Mouse (Mus musculus) lung, postnatal 0 days (tissue): Measurements from ENCODE around the gene Fam83d.

Experiments
- CTCF ChIP-seq: IDR thresholded peaks from 2 replicates; pipeline ENCODE4 v1.5.1; 2016; ENCODE audit warnings: antibody characterized with exemption, mild to moderate bottlenecking
- EP300 ChIP-seq: IDR thresholded peaks from 2 replicates; pipeline ENCODE4 v1.6.1; 2016; ENCODE audit warnings: antibody characterized with exemption, mild to moderate bottlenecking, control low read depth

GRCm38 (mm10) chr2:158829746-158830145 lies 61.9 kb downstream of the Fam83d start:
- TF ChIP-seq CTCF, result no peak
- no peak for TF ChIP-seq EP300
